Mouse (Mus musculus) gastrocnemius, postnatal 4 days (tissue): ENCODE data around the gene En2. TPM values are rescaled to one million over a fixed set of nuclear protein-coding genes. Genes with fewer than 3 reads are reported as not detected.

Experiments
- DNase-seq, 2 experiments: peaks; one replicate each; pipeline ENCODE4 v3.0.0; 2021 to 2022; ENCODE audit warnings: low spot score in 2 of 2, mixed read lengths in 2 of 2
- total RNA-seq, 2 experiments: library from RNA; stranded (reverse); gene quantifications; 2 replicates each; pipeline ENCODE4 v1.2.3; 2021

The En2 gene
- total RNA-seq, 2 experiments from 2014 or later: 0.18 TPM; not detected in 1

GRCm38 (mm10) chr5:28176585-28176984 lies 11.1 kb downstream of the En2 start:
- DNase-seq: no peak

GRCm38 (mm10) chr5:28178322-28178721 lies 12.8 kb downstream of the En2 start:
- DNase-seq: no peak

- no peak for DNase-seq
These were observed 13.8 kb downstream of the En2 start for GRCm38 (mm10) chr5:28179237-28179790.

GRCm38 (mm10) chr5:28191201-28192098 lies 26.0 kb downstream of the En2 start:
- DNase-seq: no peak

GRCm38 (mm10) chr5:28192099-28192454 lies 26.6 kb downstream of the En2 start:
- no peak for DNase-seq

GRCm38 (mm10) chr5:28195473-28195872 lies 30.0 kb downstream of the En2 start:
- no peak for DNase-seq

- no peak for DNase-seq
These were observed 33.8 kb downstream of the En2 start for GRCm38 (mm10) chr5:28199089-28199873.

- peak in 1 of 2 experiments; percentile 8 for DNase-seq
These were observed 37.6 kb downstream of the En2 start for GRCm38 (mm10) chr5:28203086-28203485.

GRCm38 (mm10) chr5:28204678-28205077 lies 39.2 kb downstream of the En2 start:
- DNase-seq: no peak

- no peak for DNase-seq
These were observed 41.0 kb downstream of the En2 start for GRCm38 (mm10) chr5:28206448-28206847.

GRCm38 (mm10) chr5:28207043-28207442 lies 41.5 kb downstream of the En2 start:
- no peak for DNase-seq

GRCm38 (mm10) chr5:28208726-28209520 lies 43.4 kb downstream of the En2 start:
- no peak for DNase-seq

GRCm38 (mm10) chr5:28209549-28210431 lies 44.3 kb downstream of the En2 start:
- DNase-seq: no peak

- no peak for DNase-seq
These were observed 45.4 kb downstream of the En2 start for GRCm38 (mm10) chr5:28210591-28211550.

GRCm38 (mm10) chr5:28211651-28212310 lies 46.3 kb downstream of the En2 start:
- DNase-seq: no peak

GRCm38 (mm10) chr5:28213441-28213840 lies 47.9 kb downstream of the En2 start:
- DNase-seq: no peak

- DNase-seq: no peak
These were observed 54.1 kb downstream of the En2 start for GRCm38 (mm10) chr5:28219596-28219995.
